Mouse (Mus musculus): ENCODE results near the gene Plekhb2. TPM values are rescaled to one million over a fixed set of nuclear protein-coding genes. Genes with fewer than 3 reads are reported as not detected.

The Plekhb2 gene
- polyA plus RNA-seq, 1 experiment from 2014 or later: 18.3 TPM

GRCm38 (mm10) chr1:34891559-34892289, 41.9 kb downstream of the Plekhb2 start:
- H3K27me3 ChIP-seq (replicated peaks; ENCODE audit: control insufficient read depth, insufficient read depth, low read length): no peaks in the 10 kb centered on the region
- H3K9me3 ChIP-seq (ENCODE audit: control insufficient read depth, low read length): no peaks in the 10 kb centered on the region
- H3K4me2 ChIP-seq (ENCODE audit: low read depth, low read length): no peak overlapping the region
- no peaks in the 10 kb centered on the region for H3K4me1 ChIP-seq (ENCODE audit: control insufficient read depth, insufficient read depth, low read length)
- peak; percentile 63 for ATAC-seq (ENCODE audit: low read depth)
- no peaks in the 10 kb centered on the region for H3K36me3 ChIP-seq (ENCODE audit: control insufficient read depth, insufficient read depth, low read length)
- H3K4me3 ChIP-seq (ENCODE audit: low read depth, low read length): no peak overlapping the region
- WGBS: 56% methylated on average over 14 of the region's 14 CpGs
- DNase-seq (ENCODE audit: low spot score): peak; percentile 67
- H3K9ac ChIP-seq (ENCODE audit: low read depth, low read length): no peak overlapping the region
- H3K27ac ChIP-seq (replicated peaks; ENCODE audit: low read depth, low read length): no peak overlapping the region

- H3K27ac ChIP-seq (replicated peaks; ENCODE audit: low read depth, low read length): no peak overlapping the region
- WGBS: 82% methylated on average over 3 of the region's 3 CpGs
These were observed 42.7 kb downstream of the Plekhb2 start for GRCm38 (mm10) chr1:34892466-34892865.

GRCm38 (mm10) chr1:34893331-34893730, 43.6 kb downstream of the Plekhb2 start:
- no peak overlapping the region for H3K4me2 ChIP-seq (ENCODE audit: low read depth, low read length)
- H3K27ac ChIP-seq (replicated peaks; ENCODE audit: low read depth, low read length): no peak overlapping the region
- H3K4me1 ChIP-seq (ENCODE audit: control insufficient read depth, insufficient read depth, low read length): no peaks in the 10 kb centered on the region
- no peaks in the 10 kb centered on the region for H3K9me3 ChIP-seq (ENCODE audit: control insufficient read depth, low read length)
- H3K4me3 ChIP-seq (ENCODE audit: low read depth, low read length): no peak overlapping the region
- H3K9ac ChIP-seq (ENCODE audit: low read depth, low read length): no peak overlapping the region
- ATAC-seq (ENCODE audit: low read depth): no peak
- H3K36me3 ChIP-seq (ENCODE audit: control insufficient read depth, insufficient read depth, low read length): no peaks in the 10 kb centered on the region
- no peak for DNase-seq (ENCODE audit: low spot score)
- no peaks in the 10 kb centered on the region for H3K27me3 ChIP-seq (replicated peaks; ENCODE audit: control insufficient read depth, insufficient read depth, low read length)
- 90% methylated on average over 4 of the region's 4 CpGs for WGBS

More at GRCm38 (mm10) chr1:34892466-34892865, 42.7 kb downstream of the Plekhb2 start:
- Histone ChIP-seq H3K4me1 (ENCODE audit: control insufficient read depth, insufficient read depth, low read length) (no peaks in the 10 kb centered on the region), H3K36me3 (ENCODE audit: control insufficient read depth, insufficient read depth, low read length) (no peaks in the 10 kb centered on the region), H3K27me3 (replicated peaks; ENCODE audit: control insufficient read depth, insufficient read depth, low read length) (no peaks in the 10 kb centered on the region), H3K9ac (ENCODE audit: low read depth, low read length) (no peak overlapping the region), H3K9me3 (ENCODE audit: control insufficient read depth, low read length) (no peaks in the 10 kb centered on the region), H3K4me3 (ENCODE audit: low read depth, low read length) (no peak overlapping the region), H3K4me2 (ENCODE audit: low read depth, low read length) (no peak overlapping the region)
- no peak for DNase-seq (ENCODE audit: low spot score)
- no peak for ATAC-seq (ENCODE audit: low read depth)

- Histone ChIP-seq H3K9me3 (ENCODE audit: control insufficient read depth, low read length) (no peaks in the 10 kb centered on the region), H3K4me2 (ENCODE audit: low read depth, low read length) (no peak overlapping the region), H3K9ac (ENCODE audit: low read depth, low read length) (no peak overlapping the region), H3K27ac (replicated peaks; ENCODE audit: low read depth, low read length) (no peak overlapping the region), H3K36me3 (ENCODE audit: control insufficient read depth, insufficient read depth, low read length) (no peaks in the 10 kb centered on the region), H3K27me3 (replicated peaks; ENCODE audit: control insufficient read depth, insufficient read depth, low read length) (no peaks in the 10 kb centered on the region), H3K4me3 (ENCODE audit: low read depth, low read length) (no peak overlapping the region), H3K4me1 (ENCODE audit: control insufficient read depth, insufficient read depth, low read length) (no peaks in the 10 kb centered on the region)
- ATAC-seq (ENCODE audit: low read depth) (no peak), DNase-seq (ENCODE audit: low spot score) (peak; percentile 16)
- WGBS: 64% methylated on average over 6 of the region's 6 CpGs
These were observed 44.1 kb downstream of the Plekhb2 start for GRCm38 (mm10) chr1:34893831-34894230.

- Histone ChIP-seq H3K9me3 (ENCODE audit: control insufficient read depth, low read length) (no peaks in the 10 kb centered on the region), H3K9ac (ENCODE audit: low read depth, low read length) (no peak overlapping the region), H3K27me3 (replicated peaks; ENCODE audit: control insufficient read depth, insufficient read depth, low read length) (no peaks in the 10 kb centered on the region), H3K4me2 (ENCODE audit: low read depth, low read length) (no peak overlapping the region), H3K27ac (replicated peaks; ENCODE audit: low read depth, low read length) (no peak overlapping the region), H3K4me1 (ENCODE audit: control insufficient read depth, insufficient read depth, low read length) (no peaks in the 10 kb centered on the region), H3K36me3 (ENCODE audit: control insufficient read depth, insufficient read depth, low read length) (no peaks in the 10 kb centered on the region), H3K4me3 (ENCODE audit: low read depth, low read length) (no peak overlapping the region)
- WGBS: 91% methylated on average over 5 of the region's 5 CpGs
- no peak for ATAC-seq (ENCODE audit: low read depth)
- DNase-seq (ENCODE audit: low spot score): no peak
These were observed 46.3 kb downstream of the Plekhb2 start for GRCm38 (mm10) chr1:34896102-34896501.

- no peak overlapping the region for H3K4me2 ChIP-seq (ENCODE audit: low read depth, low read length)
- H3K9me3 ChIP-seq (ENCODE audit: control insufficient read depth, low read length): no peaks in the 10 kb centered on the region
- H3K27ac ChIP-seq (replicated peaks; ENCODE audit: low read depth, low read length): no peak overlapping the region
- no peak overlapping the region for H3K4me3 ChIP-seq (ENCODE audit: low read depth, low read length)
- H3K9ac ChIP-seq (ENCODE audit: low read depth, low read length): no peak overlapping the region
- no peaks in the 10 kb centered on the region for H3K27me3 ChIP-seq (replicated peaks; ENCODE audit: control insufficient read depth, insufficient read depth, low read length)
- WGBS: 59% methylated on average over 4 of the region's 4 CpGs
- DNase-seq (ENCODE audit: low spot score) (peak; percentile 53), ATAC-seq (ENCODE audit: low read depth) (no peak)
- H3K4me1 ChIP-seq (ENCODE audit: control insufficient read depth, insufficient read depth, low read length): no peaks in the 10 kb centered on the region
- H3K36me3 ChIP-seq (ENCODE audit: control insufficient read depth, insufficient read depth, low read length): no peaks in the 10 kb centered on the region
These were observed 47.1 kb downstream of the Plekhb2 start for GRCm38 (mm10) chr1:34896898-34897297.

- no peak for ATAC-seq (ENCODE audit: low read depth)
- no peak overlapping the region for H3K27ac ChIP-seq (replicated peaks; ENCODE audit: low read depth, low read length)
- H3K4me3 ChIP-seq (ENCODE audit: low read depth, low read length): no peak overlapping the region
- WGBS: 93% methylated on average over 15 of the region's 15 CpGs
- no peak overlapping the region for H3K4me2 ChIP-seq (ENCODE audit: low read depth, low read length)
- no peaks in the 10 kb centered on the region for H3K4me1 ChIP-seq (ENCODE audit: control insufficient read depth, insufficient read depth, low read length)
- DNase-seq (ENCODE audit: low spot score): no peak
- peaks cover 18% of the 10 kb centered on the region for H3K9me3 ChIP-seq (ENCODE audit: control insufficient read depth, low read length)
- H3K9ac ChIP-seq (ENCODE audit: low read depth, low read length): no peak overlapping the region
- no peaks in the 10 kb centered on the region for H3K27me3 ChIP-seq (replicated peaks; ENCODE audit: control insufficient read depth, insufficient read depth, low read length)
- H3K36me3 ChIP-seq (ENCODE audit: control insufficient read depth, insufficient read depth, low read length): no peaks in the 10 kb centered on the region
These were observed 78.9 kb downstream of the Plekhb2 start for GRCm38 (mm10) chr1:34928656-34929055.
